In the genomic region with DNA sequence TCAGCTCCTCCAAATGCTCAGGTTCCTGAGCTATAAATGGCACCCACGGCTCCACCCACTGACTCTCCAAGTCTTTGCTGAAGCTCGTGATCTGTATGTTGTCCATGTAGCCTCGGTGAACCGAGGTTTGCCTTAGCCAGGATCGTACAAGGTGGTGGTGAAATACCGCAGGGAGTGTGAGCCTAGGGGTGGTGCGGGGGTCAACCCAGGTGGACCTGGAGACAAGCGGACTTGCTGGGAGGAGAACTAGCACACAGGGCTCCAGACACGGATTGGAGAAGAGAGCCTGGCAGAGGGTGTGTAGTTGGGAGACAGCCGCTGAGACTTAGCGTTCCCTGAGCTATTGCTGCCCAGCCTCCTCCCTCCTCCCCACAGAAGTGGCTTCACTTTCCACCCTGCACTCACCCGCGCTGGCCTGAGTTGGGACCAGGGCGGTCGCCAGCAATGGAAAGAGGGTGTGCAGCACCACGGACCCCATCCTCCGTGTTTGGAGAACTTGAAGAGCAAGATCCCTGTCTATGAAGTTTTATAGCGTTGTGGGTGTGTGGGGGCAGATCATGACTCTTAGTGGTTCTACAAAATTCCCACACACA, we compare ENCODE assay signal across 8 mouse cellular contexts. TPM values are rescaled to one million over a fixed set of nuclear protein-coding genes. Genes with fewer than 3 reads are reported as not detected.
DNase-seq lines count a peak whose midpoint lies in the region; ATAC-seq and TF ChIP-seq lines count a peak whose summit lies in the region.

A gene (minus strand): TSS at position 17 of the 593 bp plus-strand sequence.

- H3K27ac ChIP-seq in embryonic facial prominence, embryonic 11.5 days (replicated peaks; ENCODE audit: low read depth, low read length), result no peak within 1 kb of the TSS
- no peak within 1 kb of the TSS for H3K27ac ChIP-seq in heart, postnatal 0 days (ENCODE audit: low read depth)
- no peak within 1 kb of the TSS for H3K27ac ChIP-seq in lung, postnatal 0 days (ENCODE audit: low read length)
- no peak within 1 kb of the TSS for H3K27ac ChIP-seq in cerebellum, adult 2 months (ENCODE audit: insufficient read depth, low read length)

- H3K9me3 ChIP-seq in embryonic facial prominence, embryonic 11.5 days (replicated peaks; ENCODE audit: control insufficient read depth, low read length), result no peaks in the 10 kb centered on the region
- no peaks in the 10 kb centered on the region for H3K9me3 ChIP-seq in heart, postnatal 0 days (replicated peaks; ENCODE audit: control insufficient read depth, low read length)
- no peaks in the 10 kb centered on the region for H3K9me3 ChIP-seq in lung, postnatal 0 days (ENCODE audit: low read length)

- TF ChIP-seq POLR2A in cerebellum, adult 2 months (IDR thresholded peaks at IDR 0.05; ENCODE audit: borderline replicate concordance, insufficient read depth, low read length), result no peak

- DNase-seq in layer of hippocampus, postnatal 36 days, result peak; percentile 24 to 26
- DNase-seq in layer of hippocampus, adult 9-10 months (ENCODE audit: low spot score), result no peak
- DNase-seq in embryonic facial prominence, embryonic 11.5 days (ENCODE audit: low spot score), result no peak
- DNase-seq in heart, postnatal 0 days (ENCODE audit: low spot score), result peak; percentile 23
- DNase-seq in lung, postnatal 0 days (ENCODE audit: low spot score), result peak; percentile 32
- DNase-seq in cerebellum, adult 2 months, result no peak
- DNase-seq in thymus, postnatal 36 days, result no peak
- no peak for DNase-seq in layer of hippocampus, postnatal 14 days (ENCODE audit: low spot score in 2 of 2)

- H3K4me3 ChIP-seq in embryonic facial prominence, embryonic 11.5 days (ENCODE audit: low read depth, low read length), result no peak within 1 kb of the TSS
- H3K4me3 ChIP-seq in heart, postnatal 0 days (ENCODE audit: low read depth, low read length), result peak within 1 kb of the TSS; percentile 19
- no peak within 1 kb of the TSS for H3K4me3 ChIP-seq in lung, postnatal 0 days (ENCODE audit: low read depth, low read length)
- no peak within 1 kb of the TSS for H3K4me3 ChIP-seq in cerebellum, adult 2 months (replicated peaks; ENCODE audit: insufficient read depth, low read depth, low read length)

- H3K27me3 ChIP-seq in embryonic facial prominence, embryonic 11.5 days (ENCODE audit: control insufficient read depth, insufficient read depth, low read length), result no peaks in the 10 kb centered on the region
- H3K27me3 ChIP-seq in heart, postnatal 0 days (ENCODE audit: control insufficient read depth, insufficient read depth, low read length), result no peaks in the 10 kb centered on the region
- H3K27me3 ChIP-seq in lung, postnatal 0 days (replicated peaks; ENCODE audit: insufficient read depth, low read length), result no peaks in the 10 kb centered on the region
- no peaks in the 10 kb centered on the region for H3K27me3 ChIP-seq in cerebellum, adult 2 months (ENCODE audit: control insufficient read depth, insufficient read depth, low read length)

- no peaks in the 10 kb centered on the region for H3K36me3 ChIP-seq in embryonic facial prominence, embryonic 11.5 days (replicated peaks; ENCODE audit: control insufficient read depth, insufficient read depth, low read depth, low read length)
- no peaks in the 10 kb centered on the region for H3K36me3 ChIP-seq in heart, postnatal 0 days (replicated peaks; ENCODE audit: control insufficient read depth, insufficient read depth, low read length)
- no peaks in the 10 kb centered on the region for H3K36me3 ChIP-seq in lung, postnatal 0 days (ENCODE audit: insufficient read depth, low read length)

- no peak for ATAC-seq in embryonic facial prominence, embryonic 11.5 days (replicated peaks; ENCODE audit: insufficient number of reproducible peaks, low FRiP score, low TSS enrichment, low read depth)
- peak; percentile 58 for ATAC-seq in heart, postnatal 0 days (ENCODE audit: insufficient read depth, low read depth)
- ATAC-seq in lung, postnatal 0 days, result peak; percentile 55

- no peak for TF ChIP-seq EP300 in heart, postnatal 0 days (IDR thresholded peaks at IDR 0.05; ENCODE audit: low read depth)
- no peak for TF ChIP-seq EP300 in lung, postnatal 0 days (IDR thresholded peaks at IDR 0.05)

- peak within 1 kb of the TSS; percentile 27; the same call in 1 of the 2 replicates for H3K4me2 ChIP-seq in embryonic facial prominence, embryonic 11.5 days (ENCODE audit: low read depth, low read length)
- peak within 1 kb of the TSS; percentile 56 for H3K4me2 ChIP-seq in heart, postnatal 0 days (ENCODE audit: low read depth, low read length)
- H3K4me2 ChIP-seq in lung, postnatal 0 days (replicated peaks; ENCODE audit: low read depth, low read length), result peak within 1 kb of the TSS; percentile 46

- WGBS in embryonic facial prominence, embryonic 11.5 days, result 13% methylated on average over 18 of the region's 18 CpGs
- 7% methylated on average over 18 of the region's 18 CpGs for WGBS in heart, postnatal 0 days
- WGBS in lung, postnatal 0 days, result 10% methylated on average over 18 of the region's 18 CpGs
- 15% methylated on average over 18 of the region's 18 CpGs for WGBS in cerebellum, adult 2 months

- no peak within 1 kb of the TSS for H3K9ac ChIP-seq in embryonic facial prominence, embryonic 11.5 days (replicated peaks; ENCODE audit: low read length)
- no peak within 1 kb of the TSS for H3K9ac ChIP-seq in heart, postnatal 0 days (replicated peaks; ENCODE audit: low read depth, low read length)
- H3K9ac ChIP-seq in lung, postnatal 0 days (replicated peaks; ENCODE audit: low read depth), result no peak within 1 kb of the TSS

- TF ChIP-seq CTCF in heart, postnatal 0 days (IDR thresholded peaks at IDR 0.05; ENCODE audit: low read depth), result no peak
- no peak for TF ChIP-seq CTCF in lung, postnatal 0 days (IDR thresholded peaks at IDR 0.05)
- TF ChIP-seq CTCF in cerebellum, adult 2 months (IDR thresholded peaks at IDR 0.05; ENCODE audit: borderline replicate concordance, insufficient read depth, low read depth, low read length), result no peak

- no peaks in the 10 kb centered on the region for H3K4me1 ChIP-seq in embryonic facial prominence, embryonic 11.5 days (ENCODE audit: control insufficient read depth, insufficient read depth, low read length)
- no peaks in the 10 kb centered on the region for H3K4me1 ChIP-seq in heart, postnatal 0 days (ENCODE audit: control insufficient read depth, insufficient read depth)
- no peaks in the 10 kb centered on the region for H3K4me1 ChIP-seq in lung, postnatal 0 days (ENCODE audit: insufficient read depth, low read depth, low read length)
- H3K4me1 ChIP-seq in cerebellum, adult 2 months (ENCODE audit: control insufficient read depth, insufficient read depth, low read length), result no peaks in the 10 kb centered on the region

RNA-seq across cellular contexts. Expression of the gene that starts here (rescaled TPM):
- total RNA-seq in layer of hippocampus, postnatal 36 days (2021), result not detected
- not detected in 2 replicates for polyA plus RNA-seq in embryonic facial prominence, embryonic 11.5 days (2014; fragmentation: Nextera tagmentation; extraction: Ambion mirVana)
- not detected in 2 replicates for total RNA-seq in heart, postnatal 0 days (2014; rRNA removed; ENCODE audit: low replicate concordance)
- polyA plus RNA-seq in heart, postnatal 0 days (2015; fragmentation: Nextera tagmentation; extraction: Ambion mirVana), result 0.18 TPM in 1 of 2 replicates, not detected in the other
- 0.14 TPM in 1 of 2 replicates, not detected in the other for polyA plus RNA-seq in lung, postnatal 0 days (2015; fragmentation: Nextera tagmentation; extraction: Ambion mirVana)
- 0.29 TPM in 1 of 2 replicates, not detected in the other for polyA plus RNA-seq in cerebellum, adult 2 months (2012; rRNA removed)
- total RNA-seq in layer of hippocampus, postnatal 14 days (2021), result not detected

Comparison
In these comparisons a context has a peak if more than half of its experiments do, and no peak if none do; other contexts are left out.
1. Peak in DNase-seq in layer of hippocampus, postnatal 36 days; RNA of the gene not detected or under 1 TPM.
2. Peak in DNase-seq, ATAC-seq, H3K4me3 ChIP-seq and H3K4me2 ChIP-seq in heart, postnatal 0 days; RNA of the gene not detected or under 1 TPM.
3. Peak in DNase-seq, ATAC-seq and H3K4me2 ChIP-seq in lung, postnatal 0 days; RNA of the gene not detected or under 1 TPM.